In the genomic region with DNA sequence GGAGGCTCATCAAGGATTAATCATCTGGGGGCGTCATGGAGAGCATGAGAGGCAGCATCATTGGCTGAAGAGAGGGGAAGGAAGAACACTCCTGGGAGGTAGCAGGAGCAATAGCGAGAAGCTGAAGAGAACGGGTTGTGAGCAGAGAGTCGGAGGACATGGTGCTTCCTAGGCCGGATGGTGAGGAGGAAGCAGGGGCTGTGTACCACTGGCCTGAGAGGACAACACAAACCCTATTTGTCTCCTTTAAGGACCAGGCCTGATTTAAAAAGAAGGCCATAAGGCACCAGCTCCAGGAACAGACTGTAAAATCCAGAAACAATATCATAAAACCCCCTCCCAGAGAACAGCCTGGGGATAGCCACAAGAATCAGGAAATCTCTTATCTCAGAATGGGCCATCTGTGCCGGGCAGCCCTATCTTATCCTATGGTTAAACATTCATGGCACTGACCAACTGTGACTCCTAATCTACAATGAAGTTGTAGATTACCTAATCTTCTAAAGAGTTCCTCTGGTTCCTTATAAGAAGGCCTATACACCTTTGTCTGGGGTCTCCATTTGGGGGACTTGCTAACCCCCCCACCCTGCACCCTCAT, we compare ENCODE assay signal across 25 mouse cellular contexts.
"Had no signal": no experiment of that assay in that cellular context is flagged by ENCODE, and none has a peak within 500 bp of the region (broad histone marks: within the 10 kb centered on the region; RNA-seq: fewer than 3 reads in every experiment).

No protein-coding gene starts in this region.

- H3K4me3 ChIP-seq: gastrocnemius, adult 2 months; heart, embryonic 10.5 days; heart, embryonic 12.5 days; hindbrain, embryonic 10.5 days; hindbrain, embryonic 12.5 days; limb, embryonic 13.5 days; limb, embryonic 15.5 days; liver, embryonic 12.5 days had no signal

- H3K27ac ChIP-seq: gastrocnemius, adult 2 months; heart, embryonic 10.5 days; hindbrain, embryonic 10.5 days; hindbrain, embryonic 12.5 days; hindbrain, embryonic 14.5 days; limb, embryonic 13.5 days; limb, embryonic 15.5 days; liver, embryonic 12.5 days; liver, embryonic 14.5 days had no signal

- H3K4me2 ChIP-seq: heart, embryonic 12.5 days; hindbrain, embryonic 12.5 days; hindbrain, embryonic 14.5 days; limb, embryonic 13.5 days; limb, embryonic 15.5 days; liver, embryonic 12.5 days had no signal

- ATAC-seq: hindbrain, embryonic 16.5 days; inflammation-experienced regulatory T-cells, adult 6 months; liver, embryonic 12.5 days had no signal

- H3K9me3 ChIP-seq: heart, embryonic 10.5 days; hindbrain, embryonic 12.5 days had no signal

- H3K9ac ChIP-seq: heart, embryonic 12.5 days; hindbrain, embryonic 12.5 days; hindbrain, embryonic 14.5 days; limb, embryonic 13.5 days; limb, embryonic 15.5 days; liver, embryonic 12.5 days; liver, embryonic 14.5 days had no signal

- DNase-seq: gastrocnemius, adult 2 months; gastrocnemius, postnatal 10 days; gastrocnemius, postnatal 25 days; heart, adult 18-20 months; heart, postnatal 10 days; heart, postnatal 4 days; kidney, adult 18-20 months; kidney, adult 8-10 months; kidney, postnatal 10 days; kidney, postnatal 25 days; kidney, postnatal 4 days; layer of hippocampus, adult 9-11 months; layer of hippocampus, postnatal 36 days; left cerebral cortex, postnatal 4 days had no signal

- H3K4me1 ChIP-seq: heart, embryonic 12.5 days; limb, embryonic 13.5 days; limb, embryonic 15.5 days; liver, embryonic 12.5 days had no signal

- H3K36me3 ChIP-seq: heart, embryonic 10.5 days; heart, embryonic 12.5 days; hindbrain, embryonic 10.5 days; hindbrain, embryonic 12.5 days; limb, embryonic 13.5 days; limb, embryonic 15.5 days; liver, embryonic 12.5 days had no signal

- H3K27me3 ChIP-seq: hindbrain, embryonic 12.5 days; limb, embryonic 13.5 days; limb, embryonic 15.5 days; liver, embryonic 12.5 days had no signal
